Mouse (Mus musculus) adrenal gland, adult 8-10 months (tissue): ENCODE measurements around the gene Brsk1. TPM values are rescaled to one million over a fixed set of nuclear protein-coding genes. Genes with fewer than 3 reads are reported as not detected.
A peak's percentile ranks its signal among the peaks of the same experiment; 100 is the strongest.

Experiments used
- DNase-seq: peaks from one replicate; pipeline ENCODE4 v3.0.0; 2022
- total RNA-seq, 4 experiments: library from RNA; stranded (reverse); gene quantifications; 2 replicates each; pipeline ENCODE4 v1.2.4; 2022

Gene Brsk1
- total RNA-seq, 4 experiments from 2014 or later = 4.2 to 8.0 (median 7.4) TPM

GRCm38 (mm10) chr7:4669156-4669555 lies 21.2 kb upstream of the Brsk1 start:
- DNase-seq = no peak

DNA sequence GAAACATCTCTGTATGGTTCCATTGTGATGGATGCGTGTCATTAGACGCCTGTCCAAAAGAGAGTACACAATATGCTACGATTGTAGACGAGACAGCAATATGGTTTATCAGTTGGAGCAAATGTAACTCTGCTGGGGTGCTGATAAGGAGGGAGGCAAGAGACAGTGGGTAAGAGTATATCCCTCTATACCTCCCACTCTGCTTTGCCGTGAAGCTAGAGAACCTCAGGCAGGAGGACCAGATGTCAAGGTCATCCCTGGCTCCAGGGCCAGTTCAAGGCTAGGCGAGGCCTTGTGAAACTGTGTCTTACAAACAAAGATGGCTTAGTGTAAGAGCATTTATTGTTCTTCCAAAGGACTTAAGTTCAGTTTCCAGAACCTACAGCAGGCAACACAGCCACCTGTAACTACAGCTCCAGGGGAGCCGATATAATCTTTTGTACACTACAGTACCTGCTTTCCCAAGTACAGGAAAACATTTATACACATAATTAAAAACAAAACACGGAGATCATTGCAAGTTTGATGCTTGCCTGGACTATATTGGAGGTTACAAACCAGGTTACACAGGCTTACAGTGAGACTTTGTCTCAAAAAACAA lies 19.6 kb upstream of the Brsk1 start:
- no peak for DNase-seq

GRCm38 (mm10) chr7:4671956-4672355 lies 18.4 kb upstream of the Brsk1 start:
- DNase-seq = peak; percentile 63

DNA sequence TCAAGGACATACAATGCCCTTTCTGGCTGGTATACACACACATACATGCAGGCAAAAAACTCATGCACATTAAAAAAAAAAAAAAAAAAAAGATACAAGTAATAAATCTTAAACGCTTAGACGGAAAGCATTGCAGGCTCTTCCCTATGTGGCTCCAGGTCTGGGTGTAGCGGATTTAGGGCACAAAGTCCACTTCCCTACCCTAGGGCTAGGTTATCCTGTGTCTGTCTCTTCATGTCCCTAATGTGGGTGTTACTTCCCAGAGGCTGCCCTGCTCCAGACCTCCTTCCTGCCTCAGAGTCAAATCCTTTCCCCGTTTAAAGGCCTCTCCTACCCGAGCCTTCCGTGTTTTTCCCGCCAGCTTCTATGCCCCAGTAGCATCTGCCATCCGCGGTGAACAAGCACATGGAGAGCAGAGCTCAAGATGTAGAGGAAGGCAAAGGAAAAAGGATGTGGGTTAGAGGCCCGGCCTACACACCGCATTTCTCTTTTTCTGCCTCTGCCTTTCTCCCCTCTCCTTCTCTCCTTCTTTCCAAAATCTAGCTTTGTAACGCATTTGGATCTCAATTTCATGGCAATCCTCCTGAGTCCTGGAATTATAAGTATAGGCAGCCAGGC lies 16.2 kb upstream of the Brsk1 start:
- no peak for DNase-seq

DNA sequence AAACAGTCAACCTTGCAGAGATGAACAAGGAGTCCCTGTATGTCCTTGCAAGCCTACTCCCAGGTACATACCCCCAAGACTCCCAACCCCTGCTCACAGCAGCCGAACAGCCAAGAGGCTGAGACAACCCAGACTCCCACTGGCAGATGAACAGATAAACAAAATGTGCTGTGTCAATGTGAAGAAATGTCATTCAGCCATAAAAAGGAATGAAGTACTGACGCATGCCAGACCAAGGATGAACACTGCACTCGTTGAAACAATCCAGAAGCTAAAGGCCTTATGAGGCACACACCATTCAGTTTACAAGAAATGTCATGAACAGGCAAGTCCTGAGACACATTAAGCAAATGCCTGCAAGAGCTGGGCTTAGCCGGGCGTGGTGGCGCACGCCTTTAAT lies 15.2 kb upstream of the Brsk1 start:
- DNase-seq = no peak

DNA sequence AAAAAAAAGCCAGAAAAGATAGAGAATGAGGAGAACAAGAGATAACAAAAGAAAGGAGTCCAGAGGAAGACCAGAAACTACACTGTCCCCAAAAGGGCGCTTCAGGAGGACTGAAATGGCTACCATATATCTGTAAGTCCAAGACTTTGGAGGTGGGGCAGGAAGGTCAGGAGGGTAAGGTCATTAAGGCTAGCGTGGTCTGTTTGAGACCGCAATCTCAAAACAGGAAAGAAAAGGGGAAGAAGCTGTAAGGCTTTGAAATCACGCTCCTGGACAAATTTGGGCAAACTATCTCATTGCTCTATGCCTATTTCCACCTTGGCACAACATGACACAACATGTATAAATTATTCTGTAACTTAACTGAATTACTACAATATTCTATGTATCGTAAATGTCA lies 7.1 kb upstream of the Brsk1 start:
- no peak for DNase-seq

DNA sequence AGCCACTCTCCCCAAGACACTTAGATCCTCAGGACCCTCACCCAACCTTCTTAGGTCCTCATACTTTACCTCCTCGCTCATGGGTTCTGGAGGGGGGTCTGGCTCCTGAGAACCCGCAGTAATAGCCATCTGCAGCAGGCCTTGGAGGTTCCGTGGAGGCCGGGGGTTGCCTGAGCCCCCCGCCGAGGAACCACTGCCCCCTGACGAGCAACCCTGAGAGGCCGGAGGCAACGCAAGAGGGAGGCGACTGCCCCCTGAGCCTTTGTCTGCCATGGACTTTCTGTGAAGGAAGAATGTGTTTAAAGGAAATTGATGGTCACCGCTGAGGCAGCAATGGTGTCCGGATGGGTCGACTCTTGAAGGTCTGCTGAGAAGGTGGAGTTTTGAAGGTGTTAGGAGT lies 6.2 kb upstream of the Brsk1 start:
- no peak for DNase-seq

GRCm38 (mm10) chr7:4684632-4685417 lies 5.6 kb upstream of the Brsk1 start, which contains the start of gene Hspbp1:
TSS of gene Hspbp1 (minus strand) at chr7:4685068.
- peak; percentile 97 for DNase-seq

DNA sequence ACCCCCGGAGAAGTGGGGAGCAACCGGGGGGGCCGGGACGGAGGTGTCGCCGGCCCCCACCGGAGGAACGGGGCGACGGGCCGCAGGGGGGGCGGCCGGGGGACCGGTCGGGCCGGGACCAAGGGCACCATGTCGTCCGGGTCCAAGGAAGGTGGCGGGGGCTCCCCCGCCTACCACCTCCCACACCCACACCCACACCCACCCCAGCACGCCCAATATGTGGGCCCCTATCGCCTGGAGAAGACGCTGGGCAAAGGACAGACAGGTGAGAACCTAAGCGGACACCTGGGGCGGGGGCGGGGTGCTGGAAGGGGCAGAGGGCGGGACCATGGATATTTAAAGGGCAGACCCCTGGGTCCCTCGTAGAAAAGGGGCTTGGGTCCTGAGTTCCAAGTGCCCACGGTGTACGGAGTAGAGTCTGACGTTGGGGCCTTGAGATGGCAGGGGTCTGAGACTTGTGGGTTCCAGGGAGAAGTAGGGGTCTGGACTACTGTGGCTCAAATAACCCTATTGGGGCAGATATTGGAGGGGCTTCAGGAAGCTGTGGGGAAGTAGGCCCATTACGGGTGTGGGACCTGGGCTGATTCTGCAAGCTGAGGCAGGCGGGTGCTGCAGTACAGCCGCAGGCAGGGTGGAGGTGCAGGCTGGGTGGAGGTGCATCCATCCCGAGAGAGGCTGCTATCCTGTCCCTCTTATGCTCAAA lies 698 bp downstream of the Brsk1 start:
- no peak for DNase-seq

DNA sequence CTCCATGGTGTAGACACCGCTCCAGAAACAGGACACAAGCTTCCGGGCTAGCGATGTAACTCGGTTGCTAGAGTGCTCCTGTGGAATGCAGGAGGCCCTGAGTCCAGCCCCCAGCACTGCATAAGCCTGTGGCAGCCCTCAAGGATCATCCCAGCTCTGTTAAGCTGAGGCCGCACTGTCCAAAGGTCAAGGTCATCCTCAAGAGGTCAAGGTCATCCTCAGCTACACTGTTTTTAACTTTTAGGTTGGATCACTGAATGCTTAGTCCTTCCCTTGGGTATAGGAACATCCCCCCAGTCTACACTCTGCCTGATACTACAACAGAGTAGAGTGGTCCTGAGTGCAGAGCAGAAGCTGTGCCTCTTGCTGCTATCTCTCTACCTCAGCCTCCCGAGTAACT lies 2.6 kb downstream of the Brsk1 start:
- no peak for DNase-seq

- DNase-seq = no peak
Observed at GRCm38 (mm10) chr7:4702334-4702733, 11.9 kb downstream of the Brsk1 start.

GRCm38 (mm10) chr7:4703195-4703594 lies 12.8 kb downstream of the Brsk1 start:
- DNase-seq = no peak

DNA sequence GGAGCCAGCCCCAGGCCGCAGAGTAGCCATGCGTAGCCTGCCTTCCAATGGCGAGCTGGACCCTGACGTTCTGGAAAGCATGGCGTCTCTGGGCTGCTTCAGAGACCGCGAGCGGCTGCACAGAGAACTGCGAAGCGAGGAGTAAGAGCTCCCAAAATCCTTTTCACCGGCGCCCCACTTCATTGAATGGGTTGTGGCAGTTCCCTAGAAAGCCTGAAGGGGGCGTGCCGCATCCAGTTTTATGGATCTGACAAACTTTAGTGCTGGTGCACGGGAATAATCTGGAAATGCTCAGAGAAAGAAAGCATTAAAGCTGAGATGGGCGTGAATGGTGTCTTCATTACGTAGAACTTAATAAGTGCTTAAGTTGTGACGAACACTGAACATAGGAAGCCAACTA lies 14.7 kb downstream of the Brsk1 start:
- no peak for DNase-seq

DNA sequence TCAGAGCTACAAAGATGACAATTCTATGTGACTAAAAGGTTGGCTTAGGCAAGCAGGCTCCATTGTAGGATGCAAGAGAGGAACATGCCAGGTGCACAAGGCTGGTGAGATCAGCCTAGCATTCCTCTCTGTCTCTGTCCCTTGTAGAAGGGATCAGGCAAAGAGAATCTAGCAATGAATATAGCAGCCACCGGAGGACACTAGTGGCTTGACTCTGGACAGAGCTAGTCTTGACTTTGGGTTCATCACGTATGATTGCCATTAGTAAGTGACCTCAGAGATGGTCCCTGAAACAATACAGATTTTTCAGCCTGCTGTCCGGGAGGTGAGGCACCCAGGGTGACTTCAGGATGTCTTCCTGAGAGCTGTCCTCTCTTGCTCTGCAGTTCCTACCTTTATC lies 22.2 kb downstream of the Brsk1 start:
- DNase-seq = no peak

GRCm38 (mm10) chr7:4716955-4717354 lies 26.6 kb downstream of the Brsk1 start:
- DNase-seq = no peak

DNA sequence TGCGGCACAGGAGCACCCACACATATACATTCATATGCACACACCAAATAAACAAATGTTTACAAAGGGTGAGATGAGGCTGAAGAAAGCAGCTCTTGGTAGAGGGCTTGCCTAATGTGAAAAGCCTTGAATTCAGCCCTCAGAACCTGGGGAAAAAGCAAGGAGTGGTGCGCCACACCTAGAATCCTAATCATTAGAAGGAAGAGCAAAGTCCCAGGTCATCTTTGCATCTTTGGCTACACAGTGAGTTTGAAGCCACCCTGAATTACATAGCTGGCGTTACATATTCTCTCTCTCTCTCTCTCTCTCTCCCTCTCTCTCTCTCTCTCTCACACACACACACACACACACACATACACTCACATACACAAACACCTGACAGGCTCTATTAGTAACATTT lies 28.9 kb downstream of the Brsk1 start:
- DNase-seq = no peak

DNA sequence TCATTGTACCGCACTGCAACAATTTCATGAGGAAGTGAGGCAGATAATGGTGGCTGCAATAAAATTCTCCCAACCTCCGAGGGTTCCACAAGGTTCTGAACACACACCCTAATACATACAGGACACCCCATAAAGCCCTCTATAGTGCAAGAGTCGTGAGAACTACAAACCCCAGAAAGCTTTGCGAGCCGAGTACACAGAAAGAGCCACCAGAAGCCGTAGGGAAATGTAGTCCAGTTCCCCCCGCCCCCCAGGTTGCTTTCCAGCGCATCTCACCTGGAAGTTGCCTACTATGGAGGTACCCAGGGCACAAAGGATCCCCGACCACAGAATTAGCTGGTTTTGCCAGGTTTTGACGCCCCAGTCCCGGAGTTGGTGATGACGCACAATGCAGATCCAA lies 33.1 kb downstream of the Brsk1 start:
- no peak for DNase-seq

GRCm38 (mm10) chr7:4724359-4724758 lies 34.0 kb downstream of the Brsk1 start:
- no peak for DNase-seq

DNA sequence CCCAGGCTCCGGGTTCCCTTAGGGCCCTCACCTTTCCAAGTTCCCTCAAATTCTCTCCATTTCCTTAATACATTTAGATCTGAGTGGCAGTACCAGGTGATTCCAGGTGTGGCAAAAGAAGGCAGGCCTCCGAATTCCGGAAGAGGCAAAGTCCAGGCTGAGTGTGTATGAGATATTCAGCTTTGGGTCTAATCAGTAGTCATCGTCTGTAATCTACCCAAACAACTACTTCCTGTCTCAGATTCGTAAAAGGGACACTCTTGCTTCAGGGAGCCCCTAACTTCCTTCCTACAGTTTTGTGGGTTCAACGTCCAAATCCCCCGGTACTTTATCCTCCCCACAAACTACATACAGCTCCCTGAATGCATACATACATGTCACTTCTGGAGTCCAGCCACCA lies 34.8 kb downstream of the Brsk1 start, which contains the start of gene Tmem150b:
TSS of gene Tmem150b (minus strand) at position 81 of the 400 bp plus-strand sequence.
- no peak for DNase-seq

DNA sequence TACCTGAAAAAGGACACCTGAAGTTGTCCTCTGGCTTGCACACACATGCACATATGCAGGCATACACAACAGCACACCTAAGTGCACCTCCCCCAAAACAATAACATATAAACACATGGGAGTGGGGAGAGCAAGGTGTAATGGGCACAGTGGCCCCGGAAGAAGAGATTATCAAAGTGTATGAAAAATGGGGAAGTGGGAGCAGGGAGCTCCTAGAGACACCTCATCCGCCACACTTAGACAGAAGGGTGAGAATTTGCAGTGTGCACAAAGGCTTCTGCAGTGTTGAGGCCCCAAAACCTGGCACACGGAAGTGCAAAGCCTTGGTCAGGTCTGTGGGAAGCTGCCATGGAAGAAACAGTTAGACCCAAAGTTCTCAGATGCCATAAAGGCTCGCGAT lies 40.7 kb downstream of the Brsk1 start:
- DNase-seq = no peak

- DNase-seq = no peak
Observed at GRCm38 (mm10) chr7:4732968-4733392, 42.6 kb downstream of the Brsk1 start.

DNA sequence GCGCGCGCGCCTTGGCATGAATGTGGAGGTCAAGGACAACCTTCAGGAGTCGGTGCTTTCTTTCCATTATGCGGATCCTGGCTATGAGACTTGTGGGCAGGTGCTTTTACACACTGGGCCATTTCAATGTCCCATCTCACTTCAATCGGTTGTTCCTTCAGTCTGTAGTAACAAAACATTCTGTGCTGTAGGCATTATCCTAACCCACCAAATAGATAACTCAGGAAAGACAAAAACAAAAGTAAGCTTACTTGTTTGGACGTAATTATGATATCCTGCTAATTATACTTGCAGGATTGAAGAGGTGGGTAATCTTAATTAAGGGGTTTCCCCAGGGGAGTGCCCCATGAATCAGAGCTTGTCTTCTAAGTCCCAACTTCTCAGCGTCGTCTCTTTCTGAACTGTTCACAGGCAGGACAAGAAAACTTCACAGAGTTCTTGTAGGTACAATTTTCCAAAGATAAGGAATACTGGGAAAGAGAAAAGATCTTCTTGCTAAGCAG lies 48.7 kb downstream of the Brsk1 start:
- no peak for DNase-seq
